Mouse (Mus musculus): ENCODE results near the gene Slc2a8. TPM values are rescaled to one million over a fixed set of nuclear protein-coding genes. Genes with fewer than 3 reads are reported as not detected.

The Slc2a8 gene
- polyA plus RNA-seq, 1 experiment from 2014 or later, result 19.5 TPM

- no peak overlapping the region for H3K27ac ChIP-seq (replicated peaks)
- no peaks in the 10 kb centered on the region for H3K27me3 ChIP-seq (ENCODE audit: low read depth, poor library complexity, severe bottlenecking)
- H3K9me3 ChIP-seq (replicated peaks), result no peaks in the 10 kb centered on the region
- peaks cover 60% of the 10 kb centered on the region for H3K36me3 ChIP-seq
- 94% methylated on average over 24 of the region's 24 CpGs for WGBS
- H3K4me1 ChIP-seq, result peaks cover 7% of the 10 kb centered on the region; the same call in 1 of the 2 replicates
- H3K4me3 ChIP-seq, result no peak overlapping the region
- no peak for DNase-seq (ENCODE audit: low spot score)
Observed at GRCm38 (mm10) chr2:32923551-32924250, 58.2 kb downstream of the Slc2a8 start.

Other genes with a start within 250 kb of the Slc2a8 start
- gene 6330409D20Rik, start 241.1 kb downstream of the Slc2a8 start, polyA plus RNA-seq (2016; fragmentation: Nextera tagmentation; extraction: Ambion mirVana), result 0.94 and 2.1 TPM in 2 replicates
- gene Tor2a, start 224.8 kb downstream of the Slc2a8 start, polyA plus RNA-seq (2016; fragmentation: Nextera tagmentation; extraction: Ambion mirVana), result 59.2 and 59.8 TPM in 2 replicates
- gene Ttc16, start 206.4 kb downstream of the Slc2a8 start, polyA plus RNA-seq (2016; fragmentation: Nextera tagmentation; extraction: Ambion mirVana), result 0.31 TPM in 2 replicates
- 5.2 TPM in 2 replicates for gene Ptrh1, start 206.3 kb downstream of the Slc2a8 start, polyA plus RNA-seq (2016; fragmentation: Nextera tagmentation; extraction: Ambion mirVana)
- gene Cfap157, start 197.7 kb downstream of the Slc2a8 start, polyA plus RNA-seq (2016; fragmentation: Nextera tagmentation; extraction: Ambion mirVana), result 0.90 and 1.2 TPM in 2 replicates
- 31.4 and 45.6 TPM in 2 replicates for gene Stxbp1, start 134.8 kb downstream of the Slc2a8 start, polyA plus RNA-seq (2016; fragmentation: Nextera tagmentation; extraction: Ambion mirVana)
- 23.5 and 25.5 TPM in 2 replicates for gene Fam129b, start 106.0 kb downstream of the Slc2a8 start, polyA plus RNA-seq (2016; fragmentation: Nextera tagmentation; extraction: Ambion mirVana)
- 144 and 172 TPM in 2 replicates for gene Rpl12, start 20.5 kb downstream of the Slc2a8 start, polyA plus RNA-seq (2016; fragmentation: Nextera tagmentation; extraction: Ambion mirVana)
- 9.8 and 12.9 TPM in 2 replicates for gene Lrsam1, start 20.5 kb downstream of the Slc2a8 start, polyA plus RNA-seq (2016; fragmentation: Nextera tagmentation; extraction: Ambion mirVana)
- 10.3 and 11.1 TPM in 2 replicates for gene Garnl3, start 149.6 kb upstream of the Slc2a8 start, polyA plus RNA-seq (2016; fragmentation: Nextera tagmentation; extraction: Ambion mirVana)
- 21.8 and 25.9 TPM in 2 replicates for gene Angptl2, start 234.0 kb upstream of the Slc2a8 start, polyA plus RNA-seq (2016; fragmentation: Nextera tagmentation; extraction: Ambion mirVana)

Data from midbrain, embryonic 10.5 days (tissue).